Mouse (Mus musculus): ENCODE measurements around the gene Ndufa5.

Gene Ndufa5

GRCm38 (mm10) chr6:24516197-24516596 lies 11.6 kb downstream of the Ndufa5 start:
- no peak for DNase-seq

GRCm38 (mm10) chr6:24514552-24515284 lies 13.1 kb downstream of the Ndufa5 start, which contains the start of gene Iqub:
Iqub (minus strand) TSS chr6:24515067.
- DNase-seq, result peak; percentile 83

GRCm38 (mm10) chr6:24504141-24504540 lies 23.7 kb downstream of the Ndufa5 start:
- DNase-seq, result no peak

- no peak for DNase-seq
Measured at GRCm38 (mm10) chr6:24490341-24490740, 37.5 kb downstream of the Ndufa5 start.

GRCm38 (mm10) chr6:24486530-24486929 lies 41.3 kb downstream of the Ndufa5 start:
- no peak for DNase-seq

- DNase-seq, result no peak
Measured at GRCm38 (mm10) chr6:24470571-24471132, 57.2 kb downstream of the Ndufa5 start.

- DNase-seq, result no peak
Measured at GRCm38 (mm10) chr6:24470135-24470534, 57.7 kb downstream of the Ndufa5 start.
